Mouse (Mus musculus) bone marrow macrophage, adult 2 months (primary cell): Measurements from ENCODE around the gene Fbxl17.

Experiments used
- CTCF ChIP-seq: IDR thresholded peaks from 2 replicates; pipeline ENCODE4 v1.5.1; 2012; ENCODE audit warnings: low read depth, mild to moderate bottlenecking, low read length, moderate library complexity
- POLR2A ChIP-seq: IDR thresholded peaks from 2 replicates; pipeline ENCODE4 v1.6.1; 2012; ENCODE audit warnings: mild to moderate bottlenecking, low read depth, low read length, borderline replicate concordance

- TF ChIP-seq POLR2A: no peak
- TF ChIP-seq CTCF: no peak
Observed at GRCm38 (mm10) chr17:63189274-63189673, 310.5 kb downstream of the Fbxl17 start.
